Mouse (Mus musculus): Measurements from ENCODE around the gene Knstrn.

DNA sequence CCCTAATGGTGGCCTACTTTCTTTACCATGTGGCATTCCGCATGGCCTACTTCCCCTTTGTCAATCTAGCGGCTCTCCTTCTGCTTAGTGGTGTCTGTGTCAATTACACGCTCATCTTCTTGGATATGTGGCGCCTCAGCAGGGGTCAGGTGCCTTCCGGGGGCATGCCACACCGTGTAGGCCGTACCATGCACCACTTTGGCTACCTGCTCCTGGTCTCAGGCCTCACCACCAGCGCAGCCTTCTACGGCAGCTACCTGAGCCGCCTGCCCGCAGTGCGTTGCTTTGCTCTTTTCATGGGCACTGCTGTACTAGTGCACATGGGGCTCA is 23.6 kb upstream of the Knstrn start:
- no peak for TF ChIP-seq CTCF (IDR thresholded peaks at IDR 0.05; ENCODE audit: insufficient read depth, low read depth, low read length)
- no peak for TF ChIP-seq POLR2A (IDR thresholded peaks at IDR 0.05; ENCODE audit: insufficient read depth, low read depth, low read length)
